Mouse (Mus musculus): ENCODE results near the gene Lst1. TPM values are rescaled to one million over a fixed set of nuclear protein-coding genes. Genes with fewer than 3 reads are reported as not detected.

Gene Lst1
- total RNA-seq, 2 experiments from 2014 or later: 48.4 to 66.2 TPM

DNA sequence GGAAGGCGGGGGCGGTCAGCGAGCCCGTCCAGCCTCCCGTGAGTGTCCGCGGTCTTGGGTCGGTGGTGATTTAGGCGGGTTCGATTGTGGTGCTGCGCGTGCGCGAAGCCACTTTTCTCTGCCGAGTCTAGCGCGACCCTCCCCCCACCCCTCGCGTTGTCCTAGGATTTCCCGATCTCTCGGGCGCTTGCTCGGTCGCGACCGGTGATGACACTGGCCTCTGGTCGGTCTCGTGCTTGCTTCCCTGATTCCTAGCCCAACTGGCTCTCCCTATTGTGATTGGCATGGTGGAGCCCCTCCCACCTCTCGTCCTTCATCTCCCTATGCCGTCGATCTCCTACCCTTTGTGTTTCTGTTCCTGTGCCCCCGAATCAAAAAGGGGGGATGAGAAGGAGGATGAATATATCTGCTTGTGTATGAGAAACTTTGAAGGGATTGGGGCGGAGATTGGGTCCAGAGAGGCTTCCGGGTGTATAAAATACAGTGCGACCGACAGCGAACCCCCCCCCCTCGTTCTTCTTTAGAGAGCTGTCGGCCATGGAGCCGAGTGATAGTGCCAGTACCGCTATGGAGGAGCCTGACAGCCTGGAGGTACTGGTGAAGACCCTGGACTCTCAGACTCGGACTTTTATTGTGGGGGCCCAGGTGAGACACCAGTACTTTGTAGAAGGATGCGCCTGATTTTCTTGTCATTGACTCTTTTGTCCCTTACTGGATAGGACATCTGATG is 52.5 kb downstream of the Lst1 start:
- peak; percentile 50 for ATAC-seq (replicated peaks; ENCODE audit: low FRiP score, poor library complexity, severe bottlenecking)

Other genes with a start within 250 kb of the Lst1 start
Only the 30 nearest of the 38 such genes appear.
- gene Vwa7, start 171.9 kb downstream of the Lst1 start, total RNA-seq (2015; ENCODE audit: low replicate concordance): not detected in 2 replicates
- 0.39 and 0.53 TPM in 2 replicates for gene Vwa7, start 171.9 kb downstream of the Lst1 start, total RNA-seq (2017; ENCODE audit: low replicate concordance)
- gene Sapcd1, start 160.4 kb downstream of the Lst1 start, total RNA-seq (2015; ENCODE audit: low replicate concordance): 1.7 and 10.8 TPM in 2 replicates
- gene Sapcd1, start 160.4 kb downstream of the Lst1 start, total RNA-seq (2017; ENCODE audit: low replicate concordance): 1.4 TPM in 1 of 2 replicates, not detected in the other
- 36.9 and 39.6 TPM in 2 replicates for gene Msh5, start 141.7 kb downstream of the Lst1 start, total RNA-seq (2015; ENCODE audit: low replicate concordance)
- 27.3 and 50.9 TPM in 2 replicates for gene Msh5, start 141.7 kb downstream of the Lst1 start, total RNA-seq (2017; ENCODE audit: low replicate concordance)
- 91.0 and 110 TPM in 2 replicates for gene Clic1, start 138.5 kb downstream of the Lst1 start, total RNA-seq (2015; ENCODE audit: low replicate concordance)
- gene Clic1, start 138.5 kb downstream of the Lst1 start, total RNA-seq (2017; ENCODE audit: low replicate concordance): 68.3 and 95.5 TPM in 2 replicates
- 2.1 TPM in 1 of 2 replicates, not detected in the other for gene Ddah2, start 129.4 kb downstream of the Lst1 start, total RNA-seq (2015; ENCODE audit: low replicate concordance)
- gene Ddah2, start 129.4 kb downstream of the Lst1 start, total RNA-seq (2017; ENCODE audit: low replicate concordance): 1.5 and 5.6 TPM in 2 replicates
- not detected in 2 replicates for gene Ly6g6c, start 123.1 kb downstream of the Lst1 start, total RNA-seq (2015; ENCODE audit: low replicate concordance)
- gene Ly6g6c, start 123.1 kb downstream of the Lst1 start, total RNA-seq (2017; ENCODE audit: low replicate concordance): not detected in 2 replicates
- 1.1 TPM in 1 of 2 replicates, not detected in the other for gene Mpig6b, start 122.3 kb downstream of the Lst1 start, total RNA-seq (2015; ENCODE audit: low replicate concordance)
- gene Mpig6b, start 122.3 kb downstream of the Lst1 start, total RNA-seq (2017; ENCODE audit: low replicate concordance): not detected in 2 replicates
- not detected in 2 replicates for gene Ly6g6e, start 111.5 kb downstream of the Lst1 start, total RNA-seq (2015; ENCODE audit: low replicate concordance)
- gene Ly6g6e, start 111.5 kb downstream of the Lst1 start, total RNA-seq (2017; ENCODE audit: low replicate concordance): not detected in 2 replicates
- not detected in 2 replicates for gene Ly6g6d, start 110.4 kb downstream of the Lst1 start, total RNA-seq (2015; ENCODE audit: low replicate concordance)
- not detected in 2 replicates for gene Ly6g6d, start 110.4 kb downstream of the Lst1 start, total RNA-seq (2017; ENCODE audit: low replicate concordance)
- gene Ly6g6f, start 102.8 kb downstream of the Lst1 start, total RNA-seq (2015; ENCODE audit: low replicate concordance): 3.8 TPM in 1 of 2 replicates, not detected in the other
- gene Ly6g6f, start 102.8 kb downstream of the Lst1 start, total RNA-seq (2017; ENCODE audit: low replicate concordance): not detected in 2 replicates
- 98.5 and 106 TPM in 2 replicates for gene Abhd16a, start 99.2 kb downstream of the Lst1 start, total RNA-seq (2015; ENCODE audit: low replicate concordance)
- gene Abhd16a, start 99.2 kb downstream of the Lst1 start, total RNA-seq (2017; ENCODE audit: low replicate concordance): 84.5 and 97.3 TPM in 2 replicates
- gene Ly6g5c, start 80.2 kb downstream of the Lst1 start, total RNA-seq (2015; ENCODE audit: low replicate concordance): not detected in 2 replicates
- gene Ly6g5c, start 80.2 kb downstream of the Lst1 start, total RNA-seq (2017; ENCODE audit: low replicate concordance): not detected in 2 replicates
- gene Ly6g5b, start 73.0 kb downstream of the Lst1 start, total RNA-seq (2015; ENCODE audit: low replicate concordance): 2.2 and 8.8 TPM in 2 replicates
- gene Ly6g5b, start 73.0 kb downstream of the Lst1 start, total RNA-seq (2017; ENCODE audit: low replicate concordance): not detected in 2 replicates
- 15.9 and 33.9 TPM in 2 replicates for gene Gpank1, start 67.0 kb downstream of the Lst1 start, total RNA-seq (2015; ENCODE audit: low replicate concordance)
- 28.9 and 49.4 TPM in 2 replicates for gene Gpank1, start 67.0 kb downstream of the Lst1 start, total RNA-seq (2017; ENCODE audit: low replicate concordance)
- gene Csnk2b, start 66.4 kb downstream of the Lst1 start, total RNA-seq (2015; ENCODE audit: low replicate concordance): 231 and 261 TPM in 2 replicates
- 118 and 134 TPM in 2 replicates for gene Csnk2b, start 66.4 kb downstream of the Lst1 start, total RNA-seq (2017; ENCODE audit: low replicate concordance)
- gene D17H6S53E, start 62.1 kb downstream of the Lst1 start, total RNA-seq (2015; ENCODE audit: low replicate concordance): not detected in 2 replicates
- 1.7 and 1.8 TPM in 2 replicates for gene D17H6S53E, start 62.1 kb downstream of the Lst1 start, total RNA-seq (2017; ENCODE audit: low replicate concordance)
- gene Apom, start 56.4 kb downstream of the Lst1 start, total RNA-seq (2015; ENCODE audit: low replicate concordance): not detected in 2 replicates
- gene Apom, start 56.4 kb downstream of the Lst1 start, total RNA-seq (2017; ENCODE audit: low replicate concordance): not detected in 2 replicates
- gene Bag6, start 53.3 kb downstream of the Lst1 start, total RNA-seq (2015; ENCODE audit: low replicate concordance): 70.6 and 96.0 TPM in 2 replicates
- 54.5 and 81.8 TPM in 2 replicates for gene Bag6, start 53.3 kb downstream of the Lst1 start, total RNA-seq (2017; ENCODE audit: low replicate concordance)
- gene Prrc2a, start 23.5 kb downstream of the Lst1 start, total RNA-seq (2015; ENCODE audit: low replicate concordance): 227 and 234 TPM in 2 replicates
- 42.0 and 64.3 TPM in 2 replicates for gene Prrc2a, start 23.5 kb downstream of the Lst1 start, total RNA-seq (2017; ENCODE audit: low replicate concordance)
- gene Aif1, start 12.4 kb downstream of the Lst1 start, total RNA-seq (2015; ENCODE audit: low replicate concordance): 14.1 and 28.1 TPM in 2 replicates
- gene Aif1, start 12.4 kb downstream of the Lst1 start, total RNA-seq (2017; ENCODE audit: low replicate concordance): 3.3 and 32.3 TPM in 2 replicates
- 1.8 and 8.0 TPM in 2 replicates for gene Ltb, start 6.0 kb upstream of the Lst1 start, total RNA-seq (2015; ENCODE audit: low replicate concordance)
- gene Ltb, start 6.0 kb upstream of the Lst1 start, total RNA-seq (2017; ENCODE audit: low replicate concordance): 0.30 and 10.0 TPM in 2 replicates
- gene Tnf, start 13.6 kb upstream of the Lst1 start, total RNA-seq (2015; ENCODE audit: low replicate concordance): 9.6 and 12.6 TPM in 2 replicates
- 0.90 and 3.2 TPM in 2 replicates for gene Tnf, start 13.6 kb upstream of the Lst1 start, total RNA-seq (2017; ENCODE audit: low replicate concordance)
- not detected in 2 replicates for gene Lta, start 16.9 kb upstream of the Lst1 start, total RNA-seq (2015; ENCODE audit: low replicate concordance)
- 0.90 TPM in 1 of 2 replicates, not detected in the other for gene Lta, start 16.9 kb upstream of the Lst1 start, total RNA-seq (2017; ENCODE audit: low replicate concordance)
- gene Gm16181, start 32.4 kb upstream of the Lst1 start, total RNA-seq (2015; ENCODE audit: low replicate concordance): not detected in 2 replicates
- not detected in 2 replicates for gene Gm16181, start 32.4 kb upstream of the Lst1 start, total RNA-seq (2017; ENCODE audit: low replicate concordance)
- gene Atp6v1g2, start 45.2 kb upstream of the Lst1 start, total RNA-seq (2015; ENCODE audit: low replicate concordance): 6.1 TPM in 1 of 2 replicates, not detected in the other
- not detected in 2 replicates for gene Atp6v1g2, start 45.2 kb upstream of the Lst1 start, total RNA-seq (2017; ENCODE audit: low replicate concordance)
- gene Nfkbil1, start 47.4 kb upstream of the Lst1 start, total RNA-seq (2015; ENCODE audit: low replicate concordance): 0.84 and 1.1 TPM in 2 replicates
- 3.0 TPM in 1 of 2 replicates, not detected in the other for gene Nfkbil1, start 47.4 kb upstream of the Lst1 start, total RNA-seq (2017; ENCODE audit: low replicate concordance)
- gene Ddx39b, start 53.3 kb upstream of the Lst1 start, total RNA-seq (2015; ENCODE audit: low replicate concordance): 169 and 179 TPM in 2 replicates
- 80.1 and 99.9 TPM in 2 replicates for gene Ddx39b, start 53.3 kb upstream of the Lst1 start, total RNA-seq (2017; ENCODE audit: low replicate concordance)
- 147 and 160 TPM in 2 replicates for gene H2-D1, start 74.3 kb upstream of the Lst1 start, total RNA-seq (2015; ENCODE audit: low replicate concordance)
- 213 and 250 TPM in 2 replicates for gene H2-D1, start 74.3 kb upstream of the Lst1 start, total RNA-seq (2017; ENCODE audit: low replicate concordance)
- gene H2-Q1, start 132.0 kb upstream of the Lst1 start, total RNA-seq (2015; ENCODE audit: low replicate concordance): not detected in 2 replicates
- gene H2-Q1, start 132.0 kb upstream of the Lst1 start, total RNA-seq (2017; ENCODE audit: low replicate concordance): not detected in 2 replicates
- not detected in 2 replicates for gene H2-Q2, start 153.8 kb upstream of the Lst1 start, total RNA-seq (2015; ENCODE audit: low replicate concordance)
- not detected in 2 replicates for gene H2-Q2, start 153.8 kb upstream of the Lst1 start, total RNA-seq (2017; ENCODE audit: low replicate concordance)

Data from erythroid progenitor cell, adult 5-6 weeks (primary cell).